Mouse (Mus musculus): ENCODE measurements around the gene Matn4.

DNA sequence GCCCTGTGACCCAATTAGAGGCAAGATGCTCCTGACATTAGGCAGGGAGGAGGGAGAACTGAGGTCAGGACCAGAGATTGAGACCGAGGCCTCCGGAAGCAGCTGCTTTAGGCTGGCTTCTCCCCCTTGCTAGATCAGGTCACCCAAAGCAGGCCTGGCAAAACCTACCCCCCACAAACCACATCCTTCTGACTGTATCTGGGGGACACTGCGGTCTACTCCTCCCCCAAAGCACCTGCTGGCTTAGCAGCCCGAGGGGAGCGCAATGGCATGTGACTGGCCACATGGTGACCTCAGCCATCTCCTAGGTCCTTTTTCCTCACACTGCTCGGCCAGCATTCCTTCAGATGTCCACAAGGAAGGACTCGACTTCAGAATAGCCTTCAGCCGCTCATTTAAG lies 36.2 kb upstream of the Matn4 start:
- TF ChIP-seq ZC3H11A (IDR thresholded peaks at IDR 0.05; ENCODE audit: borderline replicate concordance, low read depth, low read length) = no peak
- TF ChIP-seq CHD2 (IDR thresholded peaks at IDR 0.05; ENCODE audit: low read depth, low read length) = no peak
- no peak for TF ChIP-seq MAFK (IDR thresholded peaks at IDR 0.05; ENCODE audit: insufficient read depth, low read depth, low read length)
- no peak for TF ChIP-seq HCFC1 (IDR thresholded peaks at IDR 0.05; ENCODE audit: borderline replicate concordance, insufficient read depth, low read length)

Data from ES-E14 (cell line).